Mouse (Mus musculus) CH12.LX (cell line): Measurements from ENCODE around the gene Ccdc8. TPM values are rescaled to one million over a fixed set of nuclear protein-coding genes. Genes with fewer than 3 reads are reported as not detected.

Experiments used
- DNase-seq: peaks from one replicate; pipeline ENCODE4 v3.0.0-alpha.2; 2013; ENCODE audit errors: extremely low read depth
- H3K27ac ChIP-seq: 2 replicates; pipeline ENCODE4 v1.5.1; 2012; ENCODE audit warnings: low read depth, mild to moderate bottlenecking, control low read depth, moderate library complexity; ENCODE audit not compliant: insufficient read depth
- H3K27me3 ChIP-seq: replicated peaks from 2 replicates; pipeline ENCODE3; 2012; ENCODE audit warnings: inconsistent platforms
- H3K36me3 ChIP-seq, 2 experiments: replicated peaks in 1 of 2; 2 replicates each; pipeline versions ENCODE3 to v1.6.1; 2012; ENCODE audit warnings: inconsistent platforms in 1 of 2, low read length in 1 of 2, mild to moderate bottlenecking in 1 of 2, mixed read lengths in 1 of 2, moderate library complexity in 1 of 2; ENCODE audit not compliant: control insufficient read depth in 1 of 2, insufficient read depth in 1 of 2
- H3K4me1 ChIP-seq, 2 experiments: 2 replicates each; pipeline ENCODE4 v1.6.1; 2012; ENCODE audit warnings: inconsistent platforms in 1 of 2, moderate library complexity in 1 of 2; ENCODE audit not compliant: insufficient read depth in 2 of 2, control insufficient read depth in 1 of 2
- H3K4me2 ChIP-seq: 2 replicates; pipeline ENCODE4 v1.6.1; 2012; ENCODE audit warnings: low read depth, mild to moderate bottlenecking, control low read depth; ENCODE audit not compliant: poor library complexity, insufficient read depth, severe bottlenecking
- H3K4me3 ChIP-seq, 3 experiments: fragments of 150-350 bp in 1 of 3; sonication (generic) in 1 of 3; replicated peaks in 1 of 3; 2 replicates each; pipeline versions ENCODE3 to v1.5.1; 2011 to 2012; ENCODE audit warnings: low read depth in 2 of 3, low read length in 2 of 3, mild to moderate bottlenecking in 2 of 3, moderate library complexity in 2 of 3, control low read depth in 1 of 3, improper control_type of control experiment in 1 of 3, inconsistent platforms in 1 of 3, mixed read lengths in 1 of 3; ENCODE audit not compliant: poor library complexity in 1 of 3
- H3K79me2 ChIP-seq: replicated peaks from 2 replicates; pipeline ENCODE4 v1.6.1; 2012; ENCODE audit warnings: mild to moderate bottlenecking, moderate library complexity; ENCODE audit not compliant: control insufficient read depth, poor library complexity, insufficient read depth, severe bottlenecking; ENCODE audit errors: extremely low read depth
- H3K9ac ChIP-seq: 2 replicates; pipeline ENCODE4 v1.6.1; 2012; ENCODE audit warnings: low read depth, mild to moderate bottlenecking, control low read depth, moderate library complexity; ENCODE audit not compliant: insufficient read depth
- H3K9me3 ChIP-seq: replicated peaks from 2 replicates; pipeline ENCODE3; 2012; ENCODE audit warnings: low read length, inconsistent platforms, mixed read lengths
- CHD2 ChIP-seq: IDR thresholded peaks from 2 replicates; pipeline ENCODE4 v1.6.1; 2011; ENCODE audit warnings: low read length, improper control_type of control experiment
- CTCF ChIP-seq, 2 experiments: IDR thresholded peaks in 1 of 2; conservative IDR thresholded peaks in 1 of 2; 2 replicates each; pipeline ENCODE4 v1.5.1; 2011 to 2012; ENCODE audit warnings: low read depth in 2 of 2, low read length in 2 of 2, improper control_type of control experiment in 1 of 2, inconsistent platforms in 1 of 2, mild to moderate bottlenecking in 1 of 2, moderate library complexity in 1 of 2
- ELF1 ChIP-seq: IDR thresholded peaks from 2 replicates; pipeline ENCODE4 v1.6.1; 2014; ENCODE audit warnings: low read depth, mild to moderate bottlenecking, inconsistent platforms, low read length, improper control_type of control experiment
- EP300 ChIP-seq: IDR thresholded peaks from 2 replicates; pipeline ENCODE4 v1.6.1; 2011; ENCODE audit warnings: low read length, improper control_type of control experiment
- ETS1 ChIP-seq: conservative IDR thresholded peaks from 2 replicates; pipeline ENCODE4 v1.6.1; 2012; ENCODE audit warnings: low read depth, mild to moderate bottlenecking, inconsistent platforms, low read length, improper control_type of control experiment, moderate library complexity
- HCFC1 ChIP-seq: IDR thresholded peaks from 2 replicates; pipeline ENCODE4 v1.6.1; 2012; ENCODE audit warnings: low read depth, mild to moderate bottlenecking, inconsistent platforms, low read length, improper control_type of control experiment
- IRF4 ChIP-seq: IDR thresholded peaks from 2 replicates; pipeline ENCODE4 v1.6.1; 2014; ENCODE audit warnings: low read depth, mild to moderate bottlenecking, inconsistent platforms, low read length, improper control_type of control experiment
- KAT2A ChIP-seq: IDR thresholded peaks from 2 replicates; pipeline ENCODE4 v1.6.1; 2012; ENCODE audit warnings: low read length, improper control_type of control experiment, inconsistent platforms; ENCODE audit not compliant: insufficient replicate concordance
- MAFK ChIP-seq: IDR thresholded peaks from 2 replicates; pipeline ENCODE4 v1.6.1; 2011; ENCODE audit warnings: low read length, improper control_type of control experiment; ENCODE audit not compliant: insufficient replicate concordance
- MEF2A ChIP-seq: IDR thresholded peaks from 2 replicates; pipeline ENCODE4 v1.6.1; 2014; ENCODE audit warnings: low read depth, mild to moderate bottlenecking, inconsistent platforms, low read length, improper control_type of control experiment, borderline replicate concordance
- MXI1 ChIP-seq: IDR thresholded peaks from 2 replicates; pipeline ENCODE4 v1.6.1; 2011; ENCODE audit warnings: mild to moderate bottlenecking, low read depth, low read length, improper control_type of control experiment
- MYC ChIP-seq: IDR thresholded peaks from 2 replicates; pipeline ENCODE4 v1.6.1; 2011; ENCODE audit warnings: low read depth, mild to moderate bottlenecking, improper control_type of control experiment, low read length
- NELFE ChIP-seq: IDR thresholded peaks from 2 replicates; pipeline ENCODE4 v1.6.1; 2011; ENCODE audit warnings: low read depth, low read length, improper control_type of control experiment
- PAX5 ChIP-seq: IDR thresholded peaks from 2 replicates; pipeline ENCODE4 v1.6.1; 2012; ENCODE audit warnings: low read length, inconsistent platforms, mixed read lengths
- RAD21 ChIP-seq: IDR thresholded peaks from 2 replicates; pipeline ENCODE4 v1.6.1; 2011; ENCODE audit warnings: low read depth, mild to moderate bottlenecking, low read length, improper control_type of control experiment, moderate library complexity
- RCOR1 ChIP-seq: conservative IDR thresholded peaks from 2 replicates; pipeline ENCODE4 v1.6.1; 2012; ENCODE audit warnings: low read depth, mild to moderate bottlenecking, inconsistent platforms, low read length, improper control_type of control experiment
- TCF12 ChIP-seq: IDR thresholded peaks from 2 replicates; pipeline ENCODE4 v1.6.1; 2014; ENCODE audit warnings: low read depth, mild to moderate bottlenecking, inconsistent platforms, low read length, improper control_type of control experiment
- UBTF ChIP-seq: IDR thresholded peaks from 2 replicates; pipeline ENCODE4 v1.6.1; 2012; ENCODE audit warnings: low read depth, mild to moderate bottlenecking, inconsistent platforms, low read length, improper control_type of control experiment, moderate library complexity
- ZC3H11A ChIP-seq: IDR thresholded peaks from 2 replicates; pipeline ENCODE4 v1.6.1; 2012; ENCODE audit warnings: low read depth, mild to moderate bottlenecking, inconsistent platforms, low read length, improper control_type of control experiment
- ZNF384 ChIP-seq: IDR thresholded peaks from 2 replicates; pipeline ENCODE4 v1.6.1; 2012; ENCODE audit warnings: low read depth, low read length, improper control_type of control experiment, inconsistent platforms
- dilution Hi-C: fragments of 300-500 bp; cut with MboI; formaldehyde crosslinking; loops from 2 replicates; pipeline ENCODE4 v1.14.3; 2020; ENCODE audit warnings: low sequenced_read_pairs; ENCODE audit not compliant: extremely low pct_unique_long_range_greater_than_20kb, extremely low pct_ligation_motif_present
- in situ Hi-C: fragments of 300-500 bp; cut with MboI; formaldehyde crosslinking; loops from 3 replicates; pipeline ENCODE4 v1.14.3; 2019; ENCODE audit warnings: low sequenced_read_pairs, low pct_ligation_motif_present, low pct_unique_long_range_greater_than_20kb, mixed read lengths
- polyA plus RNA-seq: library from polyadenylated mRNA; unstranded; fragments of >175 nt; gene quantifications from 2 replicates; pipeline ENCODE4 v1.2.1, GENCODE M21; 2012; ENCODE audit warnings: low read depth; ENCODE audit not compliant: insufficient read length
- total RNA-seq, 2 experiments: library from RNA; depleted of rRNA; stranded (reverse); fragments of 300-350 nt in 1 of 2; fragments of >200 nt in 1 of 2; gene quantifications; 2 replicates each; pipeline ENCODE4 v1.2.3; 2012 to 2014

The Ccdc8 gene
- total and polyA plus RNA-seq, 3 experiments: 0.04 to 0.16 TPM; not detected in 1

GRCm38 (mm10) chr7:16944808-16945315 lies 47.6 kb upstream of the Ccdc8 start:
- 0 out of 2 replicates have a peak overlapping the region, but pooled peaks have one; percentile 12 for H3K4me2 ChIP-seq
- TF ChIP-seq MYC: no peak
- no peak for TF ChIP-seq ZNF384
- no peak for TF ChIP-seq RAD21
- no peak for TF ChIP-seq KAT2A
- no peak for TF ChIP-seq PAX5
- no peak for TF ChIP-seq RCOR1
- TF ChIP-seq EP300: no peak
- TF ChIP-seq MXI1: no peak
- TF ChIP-seq CTCF (conservative IDR thresholded peaks at IDR 0.05 in 1 of 2, IDR thresholded peaks at IDR 0.05 in 1 of 2; ENCODE audit: low read depth in 2 of 2, low read length in 2 of 2): no peak
- no peak for TF ChIP-seq ZC3H11A
- no peak for TF ChIP-seq ETS1
- no peak for TF ChIP-seq ELF1
- TF ChIP-seq MEF2A: no peak
- no peak for TF ChIP-seq HCFC1
- no peak for TF ChIP-seq UBTF
- no peak for TF ChIP-seq MAFK
- no peak for TF ChIP-seq IRF4
- no peak for TF ChIP-seq NELFE
- TF ChIP-seq CHD2: no peak
- H3K27me3 ChIP-seq: peaks cover 47% of the 10 kb centered on the region
- H3K9me3 ChIP-seq: peaks cover 14% of the 10 kb centered on the region
- dilution Hi-C loops (no loop called here), in situ Hi-C loops (no loop called here)
- H3K79me2 ChIP-seq: no peaks in the 10 kb centered on the region
- H3K9ac ChIP-seq: peak overlapping the region; percentile 37; the same call in 1 of the 2 replicates
- H3K4me1 ChIP-seq: no peaks in the 10 kb centered on the region
- peak overlapping the region in 1 of 3 experiments; percentile 56 for H3K4me3 ChIP-seq
- no peak for DNase-seq
- no peak overlapping the region for H3K27ac ChIP-seq
- no peaks in the 10 kb centered on the region for H3K36me3 ChIP-seq

- H3K9ac ChIP-seq: no peak overlapping the region
- dilution Hi-C loops (no loop called here), in situ Hi-C loops (no loop called here)
- no peak overlapping the region for H3K27ac ChIP-seq
- H3K4me2 ChIP-seq: no peak overlapping the region
- DNase-seq: no peak
- H3K9me3 ChIP-seq: peaks cover 14% of the 10 kb centered on the region
- TF ChIP-seq ELF1 (no peak), TCF12 (no peak)
- H3K79me2 ChIP-seq: no peaks in the 10 kb centered on the region
- no peak overlapping the region for H3K4me3 ChIP-seq
- no peaks in the 10 kb centered on the region for H3K36me3 ChIP-seq
- H3K4me1 ChIP-seq: peaks cover 0 to 3% of the 10 kb centered on the region in 2 experiments; a peak in 1 of 4 replicates
- peaks cover 43% of the 10 kb centered on the region for H3K27me3 ChIP-seq
Measured at GRCm38 (mm10) chr7:16945419-16945818, 47.1 kb upstream of the Ccdc8 start.
